Mouse (Mus musculus) inflammation-experienced regulatory T-cells, adult 6 months (primary cell): Measurements from ENCODE around the gene Khk. TPM values are rescaled to one million over a fixed set of nuclear protein-coding genes. Genes with fewer than 3 reads are reported as not detected.

Experiments used
- ATAC-seq: one replicate; pipeline ENCODE4 v1.8.0; 2017
- polyA plus RNA-seq, 3 experiments: library from polyadenylated mRNA; unstranded; fragments of 100-300 nt; shearing (Covaris generic); gene quantifications; one replicate each; pipeline ENCODE4 v1.2.1; 2017

Gene Khk
- polyA plus RNA-seq, 3 experiments from 2014 or later, result 10.8 to 26.3 (median 24.3) TPM

DNA sequence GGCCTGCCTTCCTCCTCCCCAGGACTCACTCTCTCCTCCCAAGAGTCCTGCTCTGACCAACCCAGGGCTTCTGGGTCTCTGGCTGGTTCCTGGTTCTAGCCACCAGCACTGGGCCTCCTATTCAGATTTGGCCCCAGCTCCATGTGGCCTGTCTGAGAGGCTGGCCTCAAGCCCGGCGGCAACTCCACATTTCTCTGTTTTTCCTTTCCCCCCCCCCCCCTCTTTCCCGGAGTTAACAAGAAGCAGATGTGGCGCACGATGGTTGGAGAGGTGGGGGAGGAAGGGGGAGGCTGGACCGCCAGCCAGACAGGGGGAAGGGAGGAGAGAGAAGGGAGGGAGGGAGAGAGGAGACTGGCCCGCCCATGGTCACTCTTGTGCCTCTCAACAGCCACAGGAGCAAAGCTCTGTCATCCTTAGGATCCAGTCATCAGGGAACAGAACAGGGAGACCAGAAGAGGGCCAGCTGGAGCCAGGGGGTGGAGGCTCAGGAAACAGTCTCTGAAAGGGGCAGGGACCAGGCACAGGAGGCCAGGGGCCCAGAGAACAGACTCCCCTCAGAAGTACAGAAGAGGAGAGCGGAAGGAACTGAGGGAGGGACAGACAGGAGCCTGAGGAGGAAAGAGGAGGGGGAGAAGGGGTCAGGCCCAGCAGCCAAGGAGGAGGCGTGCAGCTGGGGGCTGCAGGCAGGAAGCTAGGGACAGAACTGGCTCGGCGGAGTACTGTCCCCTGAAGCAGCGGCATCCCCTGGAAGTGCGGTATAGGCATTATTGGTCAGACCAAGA is 8.0 kb upstream of the Khk start, which contains the start of gene Emilin1:
Emilin1 (plus strand) TSS at position 343 of the 782 bp plus-strand sequence.
- no peak for ATAC-seq

GRCm38 (mm10) chr5:30914101-30914635 is 7.1 kb upstream of the Khk start:
- ATAC-seq, result no peak

- ATAC-seq, result no peak
These were observed 6.4 kb upstream of the Khk start for GRCm38 (mm10) chr5:30914849-30915248.

GRCm38 (mm10) chr5:30915456-30915855 is 5.8 kb upstream of the Khk start:
- no peak for ATAC-seq

DNA sequence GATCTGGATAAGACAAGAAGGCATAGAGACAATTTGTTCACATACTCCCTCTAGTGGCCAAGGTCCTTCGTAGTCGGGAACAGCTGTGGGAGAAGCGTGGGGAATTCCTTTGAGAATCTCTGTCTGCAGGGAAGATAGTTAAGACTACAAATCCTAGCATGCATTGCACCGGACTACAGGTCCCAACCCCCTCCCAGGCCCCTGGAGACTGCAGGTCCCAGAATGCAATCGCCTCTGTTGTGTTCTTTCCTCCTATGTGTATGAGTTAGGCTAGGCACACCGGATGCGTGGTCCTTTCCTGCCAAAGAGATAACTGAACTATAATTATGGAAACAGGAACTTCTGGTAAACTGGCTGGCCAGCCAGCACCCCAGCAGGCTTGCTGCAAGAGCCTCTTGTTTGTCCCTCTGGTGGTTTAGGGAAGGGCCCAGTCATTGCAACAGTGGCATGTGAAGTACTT is 5.2 kb upstream of the Khk start:
- peak; percentile 91 for ATAC-seq

- no peak for ATAC-seq
These were observed 4.4 kb upstream of the Khk start for GRCm38 (mm10) chr5:30916841-30917240.

GRCm38 (mm10) chr5:30917348-30917747 is 3.9 kb upstream of the Khk start:
- no peak for ATAC-seq

DNA sequence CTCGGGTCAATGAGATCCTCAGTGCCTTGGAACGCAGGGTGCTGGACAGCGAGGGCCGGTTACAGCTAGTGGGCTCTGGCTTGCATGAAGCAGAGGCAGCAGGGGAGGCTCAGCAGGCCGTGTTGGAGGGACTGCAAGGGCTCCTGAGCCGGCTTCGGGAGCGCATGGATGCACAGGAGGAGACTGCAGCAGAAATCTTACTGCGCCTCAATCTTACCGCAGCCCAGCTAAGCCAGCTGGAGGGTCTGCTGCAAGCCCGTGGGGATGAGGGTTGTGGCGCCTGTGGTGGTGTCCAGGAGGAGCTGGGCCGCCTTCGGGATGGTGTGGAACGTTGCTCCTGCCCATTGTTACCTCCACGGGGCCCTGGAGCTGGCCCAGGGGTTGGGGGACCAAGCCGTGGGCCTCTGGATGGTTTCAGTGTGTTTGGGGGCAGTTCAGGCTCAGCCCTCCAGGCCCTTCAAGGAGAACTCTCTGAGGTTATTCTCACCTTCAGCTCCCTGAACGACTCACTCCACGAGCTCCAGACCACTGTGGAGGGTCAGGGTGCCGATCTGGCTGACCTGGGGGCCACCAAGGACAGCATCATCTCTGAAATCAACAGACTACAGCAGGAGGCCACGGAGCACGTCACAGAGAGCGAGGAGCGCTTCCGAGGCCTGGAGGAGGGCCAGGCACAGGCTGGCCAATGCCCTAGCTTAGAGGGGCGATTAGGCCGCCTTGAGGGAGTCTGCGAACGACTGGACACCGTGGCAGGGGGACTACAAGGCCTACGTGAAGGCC is 3.1 kb upstream of the Khk start:
- no peak for ATAC-seq

DNA sequence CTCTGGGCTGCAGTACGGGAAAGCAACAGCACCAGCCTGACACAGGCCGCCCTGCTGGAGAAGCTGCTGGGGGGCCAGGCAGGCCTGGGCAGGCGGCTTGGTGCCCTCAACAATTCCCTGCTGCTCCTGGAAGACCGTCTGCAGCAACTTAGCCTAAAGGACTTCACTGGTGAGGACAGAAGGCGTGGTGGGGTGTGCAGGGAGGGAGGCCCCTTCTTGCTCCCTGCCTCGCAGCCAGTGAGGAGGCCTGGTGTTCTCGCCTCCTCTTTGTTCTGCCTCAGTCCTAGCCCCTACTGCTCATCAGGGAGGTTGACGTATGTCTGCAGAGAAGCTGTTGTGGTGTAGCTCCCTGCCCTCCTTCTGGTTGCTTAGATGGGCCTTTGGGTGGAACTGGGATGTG is 2.5 kb upstream of the Khk start:
- ATAC-seq, result no peak

DNA sequence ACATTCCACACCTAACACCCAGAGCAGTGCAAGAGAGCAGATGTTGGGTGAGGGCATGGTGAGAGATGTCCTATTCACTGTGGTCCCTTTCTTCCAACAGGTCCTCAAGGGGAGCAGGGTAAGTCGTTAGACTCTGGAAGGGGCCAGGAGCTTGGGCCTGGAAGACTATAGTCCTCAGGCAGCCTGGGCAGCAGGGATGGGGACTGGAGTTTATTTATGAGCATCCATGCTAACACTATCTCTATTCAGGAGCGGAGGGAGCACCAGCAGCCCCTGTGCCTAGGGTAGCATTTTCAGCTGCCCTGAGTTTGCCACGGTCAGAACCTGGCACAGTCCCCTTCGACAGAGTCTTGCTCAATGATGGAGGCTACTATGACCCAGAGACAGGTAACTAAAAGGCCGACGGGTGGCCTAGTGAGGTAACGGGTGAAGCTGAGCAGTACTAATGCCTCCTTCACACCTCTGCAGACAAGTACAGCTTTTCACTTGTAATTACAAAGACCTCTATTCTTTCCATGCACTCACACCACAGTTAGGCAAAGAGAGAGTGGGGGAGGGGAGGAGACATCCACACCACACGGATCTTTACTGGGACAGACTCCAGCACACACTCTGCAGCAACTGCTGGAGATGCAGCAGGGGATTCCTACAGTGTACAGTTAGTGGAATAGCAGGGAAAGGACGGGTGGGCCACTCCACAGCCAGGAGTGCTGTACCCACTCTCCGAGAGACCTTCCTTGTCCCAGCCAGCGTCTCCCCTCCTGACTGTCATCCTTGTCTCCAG is 1.2 kb upstream of the Khk start:
- ATAC-seq, result no peak

DNA sequence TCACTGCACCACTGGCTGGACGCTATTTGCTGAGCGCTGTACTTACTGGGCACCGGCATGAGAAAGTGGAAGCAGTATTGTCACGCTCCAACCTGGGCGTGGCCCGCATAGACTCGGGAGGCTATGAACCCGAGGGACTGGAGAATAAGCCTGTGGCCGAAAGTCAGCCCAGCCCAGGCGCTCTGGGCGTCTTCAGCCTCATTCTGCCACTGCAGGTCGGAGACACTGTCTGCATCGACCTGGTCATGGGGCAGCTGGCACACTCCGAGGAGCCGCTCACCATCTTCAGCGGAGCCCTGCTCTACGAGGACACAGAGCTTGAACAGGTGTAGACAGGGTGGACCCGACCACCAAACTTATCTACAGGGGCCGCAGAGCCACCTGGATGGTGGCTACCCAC is 610 bp upstream of the Khk start:
- ATAC-seq, result no peak

- ATAC-seq, result no peak
These were observed 1.4 kb downstream of the Khk start for GRCm38 (mm10) chr5:30922581-30923041.

GRCm38 (mm10) chr5:30923119-30923518 is 1.9 kb downstream of the Khk start:
- ATAC-seq, result no peak

- no peak for ATAC-seq
These were observed 3.4 kb downstream of the Khk start for GRCm38 (mm10) chr5:30924614-30925013.

GRCm38 (mm10) chr5:30925217-30925616 is 4.0 kb downstream of the Khk start:
- ATAC-seq, result no peak

GRCm38 (mm10) chr5:30926073-30926472 is 4.8 kb downstream of the Khk start:
- ATAC-seq, result no peak

DNA sequence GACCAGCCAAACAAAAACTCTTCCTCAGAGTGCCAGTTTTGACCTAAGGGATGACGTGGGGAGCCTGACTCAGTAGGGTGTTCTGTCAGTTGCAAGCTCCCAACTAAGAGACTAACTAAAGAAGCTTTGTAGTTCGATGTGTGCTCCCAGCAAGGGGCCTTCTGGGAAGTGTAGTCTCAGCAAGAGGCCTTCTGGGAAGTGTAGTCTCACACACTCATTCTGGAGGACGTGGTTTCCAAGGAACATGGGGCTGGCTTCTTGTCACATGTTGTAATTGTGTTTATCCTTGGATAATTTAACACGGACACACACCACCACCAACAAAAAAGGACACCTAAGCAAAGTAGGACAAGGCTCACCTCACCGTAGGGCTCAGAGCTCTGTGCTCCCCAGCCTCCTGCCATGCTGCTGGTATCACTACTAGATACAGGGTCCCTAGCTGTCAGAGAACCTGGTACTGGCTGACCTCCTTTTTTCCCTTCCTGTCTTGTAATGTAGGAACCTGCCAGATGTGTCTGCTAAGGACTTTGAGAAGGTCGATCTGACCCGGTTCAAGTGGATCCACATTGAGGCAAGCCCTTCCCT is 6.8 kb downstream of the Khk start:
- ATAC-seq, result no peak

GRCm38 (mm10) chr5:30930121-30930520 is 8.9 kb downstream of the Khk start:
- ATAC-seq, result no peak

GRCm38 (mm10) chr5:30930846-30931245 is 9.6 kb downstream of the Khk start:
- ATAC-seq, result no peak

DNA sequence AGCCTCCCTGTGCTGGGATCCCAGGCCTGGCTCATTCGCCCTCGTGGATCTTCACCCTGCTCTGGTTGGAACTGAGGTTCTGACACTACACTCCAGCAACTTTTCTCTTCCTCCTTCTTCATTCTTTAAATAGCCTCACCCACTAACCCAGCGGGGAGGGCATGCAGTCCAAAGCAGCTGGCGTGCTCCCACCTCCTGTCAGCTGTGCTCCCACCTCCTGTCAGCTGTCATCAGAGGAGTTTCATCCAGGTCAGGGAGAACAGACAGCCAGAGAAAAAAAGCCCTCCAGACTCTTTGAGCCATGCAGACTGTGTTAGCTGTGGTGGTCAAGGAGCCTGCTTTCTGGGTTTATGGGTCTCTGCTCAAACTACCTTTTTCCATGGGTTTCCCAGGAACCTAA is 10.1 kb downstream of the Khk start:
- ATAC-seq, result no peak

DNA sequence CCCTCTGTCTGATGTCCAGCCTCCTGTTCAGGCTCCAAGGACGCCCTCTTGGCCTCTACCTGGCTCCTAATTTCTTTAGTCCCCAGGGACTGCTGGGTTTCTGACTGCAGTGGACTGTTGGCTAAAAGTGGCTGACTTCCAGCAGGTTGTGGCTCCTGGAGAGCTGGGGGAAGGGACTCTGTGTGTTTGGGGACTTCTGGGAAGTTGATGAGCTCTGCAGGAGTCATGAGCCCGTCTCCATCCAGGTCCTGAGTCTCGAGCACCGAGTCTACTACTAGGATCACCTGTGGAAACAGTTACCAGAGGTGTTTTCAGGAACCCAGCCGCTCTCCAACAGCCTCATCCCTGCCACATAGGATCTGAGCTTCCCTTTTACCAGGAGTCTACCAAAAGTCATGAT is 12.5 kb downstream of the Khk start:
- no peak for ATAC-seq

DNA sequence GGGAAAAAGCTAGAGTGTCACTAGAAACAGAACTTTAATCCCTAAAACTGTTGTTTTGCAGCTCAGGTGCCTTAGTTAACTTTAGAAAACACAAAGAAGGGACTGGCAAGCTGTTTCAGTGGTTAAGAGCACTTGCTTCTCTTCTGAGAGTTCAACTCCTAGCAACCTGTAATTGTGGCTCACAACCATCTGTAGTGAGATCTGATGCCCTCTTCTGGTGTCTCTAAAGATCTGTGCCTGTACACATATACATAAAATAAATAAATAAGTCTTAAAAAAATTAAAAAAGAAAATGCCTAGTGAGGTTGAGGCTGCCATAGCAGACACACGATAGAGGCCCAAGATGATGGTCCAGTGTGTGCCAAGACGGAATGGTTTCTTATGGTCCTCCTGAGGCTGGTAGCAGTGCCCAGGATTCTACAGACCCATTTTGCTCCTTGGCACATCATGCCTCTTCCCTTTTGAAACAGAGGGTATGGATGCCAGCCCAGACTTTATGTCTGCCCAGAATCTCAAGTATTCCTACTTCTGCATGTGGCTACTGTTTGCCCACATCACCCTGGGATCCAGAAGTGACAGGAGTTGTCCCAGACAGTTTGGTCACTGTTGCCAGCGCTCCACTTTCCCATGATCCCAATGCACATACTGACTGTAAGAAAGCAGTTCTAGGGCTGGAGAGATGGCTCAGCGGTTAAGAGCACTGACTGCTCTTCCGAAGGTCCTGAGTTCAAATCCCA is 13.7 kb downstream of the Khk start:
- ATAC-seq, result no peak
